Mouse (Mus musculus): ENCODE measurements around the gene 4921517D22Rik. TPM values are rescaled to one million over a fixed set of nuclear protein-coding genes. Genes with fewer than 3 reads are reported as not detected.

Gene 4921517D22Rik
- polyA plus RNA-seq, 1 experiment = not detected

GRCm38 (mm10) chr13:59668501-59669093, 25.3 kb downstream of the 4921517D22Rik start:
- WGBS = 85% methylated on average over 11 of the region's 11 CpGs
- Histone ChIP-seq H3K4me1 (ENCODE audit: control insufficient read depth, insufficient read depth, low read length) (peaks cover 24% of the 10 kb centered on the region), H3K27me3 (ENCODE audit: control insufficient read depth, insufficient read depth, low read length) (no peaks in the 10 kb centered on the region), H3K4me3 (replicated peaks; ENCODE audit: insufficient read depth, low read depth, low read length) (no peak overlapping the region), H3K27ac (ENCODE audit: insufficient read depth, low read length) (no peak overlapping the region)
- no peak for TF ChIP-seq CTCF (IDR thresholded peaks at IDR 0.05; ENCODE audit: borderline replicate concordance, insufficient read depth, low read depth, low read length)
- no peak for TF ChIP-seq POLR2A (IDR thresholded peaks at IDR 0.05; ENCODE audit: borderline replicate concordance, insufficient read depth, low read length)
- no peak for DNase-seq

- WGBS = 53% methylated on average over 5 of the region's 5 CpGs
- Histone ChIP-seq H3K27me3 (ENCODE audit: control insufficient read depth, insufficient read depth, low read length) (no peaks in the 10 kb centered on the region), H3K27ac (ENCODE audit: insufficient read depth, low read length) (no peak overlapping the region), H3K4me1 (ENCODE audit: control insufficient read depth, insufficient read depth, low read length) (peaks cover 22% of the 10 kb centered on the region), H3K4me3 (replicated peaks; ENCODE audit: insufficient read depth, low read depth, low read length) (no peak overlapping the region)
- no peak for DNase-seq
- TF ChIP-seq CTCF (IDR thresholded peaks at IDR 0.05; ENCODE audit: borderline replicate concordance, insufficient read depth, low read depth, low read length) = no peak
- no peak for TF ChIP-seq POLR2A (IDR thresholded peaks at IDR 0.05; ENCODE audit: borderline replicate concordance, insufficient read depth, low read length)
Measured at GRCm38 (mm10) chr13:59667763-59668162, 26.1 kb downstream of the 4921517D22Rik start.

- Histone ChIP-seq H3K4me1 (ENCODE audit: control insufficient read depth, insufficient read depth, low read length) (peaks cover 19% of the 10 kb centered on the region), H3K27ac (ENCODE audit: insufficient read depth, low read length) (no peak overlapping the region), H3K27me3 (ENCODE audit: control insufficient read depth, insufficient read depth, low read length) (no peaks in the 10 kb centered on the region), H3K4me3 (replicated peaks; ENCODE audit: insufficient read depth, low read depth, low read length) (no peak overlapping the region)
- 80% methylated on average over 19 of the region's 19 CpGs for WGBS
- TF ChIP-seq CTCF (IDR thresholded peaks at IDR 0.05; ENCODE audit: borderline replicate concordance, insufficient read depth, low read depth, low read length) = no peak
- TF ChIP-seq POLR2A (IDR thresholded peaks at IDR 0.05; ENCODE audit: borderline replicate concordance, insufficient read depth, low read length) = no peak
- no peak for DNase-seq
Measured at GRCm38 (mm10) chr13:59663939-59664712, 29.8 kb downstream of the 4921517D22Rik start.

- Histone ChIP-seq H3K4me1 (ENCODE audit: control insufficient read depth, insufficient read depth, low read length) (peaks cover 21% of the 10 kb centered on the region), H3K27me3 (ENCODE audit: control insufficient read depth, insufficient read depth, low read length) (no peaks in the 10 kb centered on the region), H3K27ac (ENCODE audit: insufficient read depth, low read length) (no peak overlapping the region), H3K4me3 (replicated peaks; ENCODE audit: insufficient read depth, low read depth, low read length) (no peak overlapping the region)
- TF ChIP-seq POLR2A (IDR thresholded peaks at IDR 0.05; ENCODE audit: borderline replicate concordance, insufficient read depth, low read length) = no peak
- no peak for TF ChIP-seq CTCF (IDR thresholded peaks at IDR 0.05; ENCODE audit: borderline replicate concordance, insufficient read depth, low read depth, low read length)
- DNase-seq = no peak
- WGBS = 96% methylated on average over 12 of the region's 12 CpGs
Measured at GRCm38 (mm10) chr13:59661966-59662365, 31.9 kb downstream of the 4921517D22Rik start.

- DNase-seq = no peak
- 78% methylated on average over 8 of the region's 8 CpGs for WGBS
- no peaks in the 10 kb centered on the region for H3K27me3 ChIP-seq (ENCODE audit: control insufficient read depth, insufficient read depth, low read length)
- no peak overlapping the region for H3K4me3 ChIP-seq (replicated peaks; ENCODE audit: insufficient read depth, low read depth, low read length)
- TF ChIP-seq POLR2A (IDR thresholded peaks at IDR 0.05; ENCODE audit: borderline replicate concordance, insufficient read depth, low read length) = no peak
- TF ChIP-seq CTCF (IDR thresholded peaks at IDR 0.05; ENCODE audit: borderline replicate concordance, insufficient read depth, low read depth, low read length) = no peak
- peaks cover 16% of the 10 kb centered on the region for H3K4me1 ChIP-seq (ENCODE audit: control insufficient read depth, insufficient read depth, low read length)
- no peak overlapping the region for H3K27ac ChIP-seq (ENCODE audit: insufficient read depth, low read length)
Measured at GRCm38 (mm10) chr13:59661387-59661786, 32.5 kb downstream of the 4921517D22Rik start.

- WGBS = 96% methylated on average over 3 of the region's 3 CpGs
- no peak for TF ChIP-seq CTCF (IDR thresholded peaks at IDR 0.05; ENCODE audit: borderline replicate concordance, insufficient read depth, low read depth, low read length)
- no peak overlapping the region for H3K4me3 ChIP-seq (replicated peaks; ENCODE audit: insufficient read depth, low read depth, low read length)
- H3K27ac ChIP-seq (ENCODE audit: insufficient read depth, low read length) = no peak overlapping the region
- no peaks in the 10 kb centered on the region for H3K27me3 ChIP-seq (ENCODE audit: control insufficient read depth, insufficient read depth, low read length)
- DNase-seq = no peak
- peaks cover 9% of the 10 kb centered on the region for H3K4me1 ChIP-seq (ENCODE audit: control insufficient read depth, insufficient read depth, low read length)
Measured at GRCm38 (mm10) chr13:59660371-59660770, 33.5 kb downstream of the 4921517D22Rik start.

GRCm38 (mm10) chr13:59657781-59658180, 36.1 kb downstream of the 4921517D22Rik start:
- TF ChIP-seq CTCF (IDR thresholded peaks at IDR 0.05; ENCODE audit: borderline replicate concordance, insufficient read depth, low read depth, low read length) (no peak), POLR2A (IDR thresholded peaks at IDR 0.05; ENCODE audit: borderline replicate concordance, insufficient read depth, low read length) (no peak)

GRCm38 (mm10) chr13:59656975-59657388, 36.9 kb downstream of the 4921517D22Rik start:
- Histone ChIP-seq H3K27ac (ENCODE audit: insufficient read depth, low read length) (no peak overlapping the region), H3K4me3 (replicated peaks; ENCODE audit: insufficient read depth, low read depth, low read length) (no peak overlapping the region), H3K4me1 (ENCODE audit: control insufficient read depth, insufficient read depth, low read length) (peaks cover 37% of the 10 kb centered on the region), H3K27me3 (ENCODE audit: control insufficient read depth, insufficient read depth, low read length) (no peaks in the 10 kb centered on the region)
- no peak for DNase-seq
- WGBS = 24% methylated on average over 4 of the region's 4 CpGs
- TF ChIP-seq CTCF (IDR thresholded peaks at IDR 0.05; ENCODE audit: borderline replicate concordance, insufficient read depth, low read depth, low read length) = no peak
- no peak for TF ChIP-seq POLR2A (IDR thresholded peaks at IDR 0.05; ENCODE audit: borderline replicate concordance, insufficient read depth, low read length)

More at GRCm38 (mm10) chr13:59657781-59658180, 36.1 kb downstream of the 4921517D22Rik start:
- WGBS = 79% methylated on average over 5 of the region's 5 CpGs
- Histone ChIP-seq H3K4me1 (ENCODE audit: control insufficient read depth, insufficient read depth, low read length) (peaks cover 30% of the 10 kb centered on the region), H3K4me3 (replicated peaks; ENCODE audit: insufficient read depth, low read depth, low read length) (no peak overlapping the region), H3K27ac (ENCODE audit: insufficient read depth, low read length) (no peak overlapping the region), H3K27me3 (ENCODE audit: control insufficient read depth, insufficient read depth, low read length) (no peaks in the 10 kb centered on the region)
- no peak for DNase-seq

Data from cerebellum, adult 2 months (tissue).